14 mouse cellular contexts compared by ENCODE assay signal in the genomic region with DNA sequence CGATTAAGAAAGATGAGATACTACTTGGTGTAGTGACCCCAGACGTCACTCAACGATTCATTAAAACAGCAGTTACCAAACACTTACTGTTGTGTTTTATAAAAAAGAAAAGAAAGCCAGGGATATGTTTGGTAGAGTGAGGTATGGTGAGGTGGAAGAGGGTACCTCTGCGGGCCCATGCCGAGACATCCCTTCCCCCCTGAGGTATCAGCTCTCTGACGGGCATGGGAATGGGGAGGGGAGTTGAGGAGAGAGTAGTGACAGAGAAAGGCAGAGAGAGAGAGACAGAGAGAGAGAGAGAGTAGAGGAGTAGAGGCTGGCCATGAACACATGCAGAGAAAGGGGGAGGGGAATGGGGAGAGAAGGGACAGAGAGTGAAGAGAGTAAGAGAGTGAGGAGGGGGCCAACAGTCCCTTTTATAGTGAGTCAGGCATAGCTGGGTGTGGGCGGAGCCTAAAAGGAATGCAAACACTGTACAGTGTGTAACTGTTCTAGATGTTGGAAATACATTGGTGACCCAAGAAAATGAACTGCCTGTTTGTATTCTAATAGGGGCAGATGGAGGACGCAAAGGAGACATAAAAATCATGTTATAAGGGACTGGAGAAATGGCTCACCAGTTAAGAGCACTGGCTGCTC.
DNase-seq lines count a peak whose midpoint lies in the region; ATAC-seq and TF ChIP-seq lines count a peak whose summit lies in the region.
"Had no signal": no experiment of that assay in that cellular context is flagged by ENCODE, and none has a peak within 500 bp of the region (broad histone marks: within the 10 kb centered on the region; RNA-seq: fewer than 3 reads in every experiment).

No protein-coding gene starts in this region.

- no peak for TF ChIP-seq POLR2A in olfactory bulb, adult 2 months (IDR thresholded peaks at IDR 0.05; ENCODE audit: insufficient read depth, low read depth, low read length)

- DNase-seq in heart, postnatal 25 days (ENCODE audit: low spot score), result no peak
- no peak for DNase-seq in neural tube, embryonic 11.5 days (ENCODE audit: low spot score)
- DNase-seq in heart, postnatal 0 days (ENCODE audit: low spot score), result no peak
- DNase-seq in cerebellum, postnatal 25 days, result no peak
- DNase-seq in cerebellum, adult 9-10 months, result no peak
- DNase-seq: gastrocnemius, postnatal 10 days; kidney, adult 18-20 months; spleen, adult 18-20 months had no signal

- no peak overlapping the region for H3K4me3 ChIP-seq in heart, embryonic 15.5 days
- H3K4me3 ChIP-seq in neural tube, embryonic 11.5 days (ENCODE audit: low read depth, low read length), result no peak overlapping the region
- H3K4me3 ChIP-seq in neural tube, embryonic 15.5 days (replicated peaks), result no peak overlapping the region
- no peak overlapping the region for H3K4me3 ChIP-seq in heart, postnatal 0 days (ENCODE audit: low read depth, low read length)
- no peak overlapping the region for H3K4me3 ChIP-seq in olfactory bulb, adult 2 months (ENCODE audit: insufficient read depth, low read depth, low read length)
- H3K4me3 ChIP-seq: erythroblast, embryonic 14.5 days; limb, embryonic 10.5 days had no signal

- H3K4me2 ChIP-seq in heart, embryonic 15.5 days, result no peak overlapping the region
- H3K4me2 ChIP-seq in neural tube, embryonic 11.5 days (ENCODE audit: low read depth), result no peak overlapping the region
- no peak overlapping the region for H3K4me2 ChIP-seq in neural tube, embryonic 15.5 days
- no peak overlapping the region for H3K4me2 ChIP-seq in heart, postnatal 0 days (ENCODE audit: low read depth, low read length)

- H3K9me3 ChIP-seq in heart, embryonic 15.5 days (replicated peaks), result no peaks in the 10 kb centered on the region
- H3K9me3 ChIP-seq in neural tube, embryonic 11.5 days (ENCODE audit: control insufficient read depth, low read length), result no peaks in the 10 kb centered on the region
- H3K9me3 ChIP-seq in neural tube, embryonic 15.5 days (replicated peaks), result no peaks in the 10 kb centered on the region
- no peaks in the 10 kb centered on the region for H3K9me3 ChIP-seq in heart, postnatal 0 days (replicated peaks; ENCODE audit: control insufficient read depth, low read length)
- H3K9me3 ChIP-seq: limb, embryonic 10.5 days had no signal

- peaks cover 35% of the 10 kb centered on the region for H3K4me1 ChIP-seq in heart, embryonic 15.5 days (replicated peaks)
- H3K4me1 ChIP-seq in neural tube, embryonic 11.5 days (ENCODE audit: control insufficient read depth, insufficient read depth, low read length), result 0 out of 2 replicates have a peak, but pooled peaks cover 2% of the 10 kb centered on the region
- peaks cover 6% of the 10 kb centered on the region; the same call in 1 of the 2 replicates for H3K4me1 ChIP-seq in neural tube, embryonic 15.5 days
- peaks cover 32% of the 10 kb centered on the region for H3K4me1 ChIP-seq in heart, postnatal 0 days (ENCODE audit: control insufficient read depth, insufficient read depth)
- peaks cover 10% of the 10 kb centered on the region for H3K4me1 ChIP-seq in olfactory bulb, adult 2 months (ENCODE audit: control insufficient read depth, insufficient read depth, low read length)

- intact Hi-C loops in heart, postnatal 25 days (cut with DNase I), result loop anchor here (2.0 kb wide), 1 partner anchor 16 kb away; no protein-coding TSS in a partner anchor

- TF ChIP-seq CTCF in heart, postnatal 0 days (IDR thresholded peaks at IDR 0.05; ENCODE audit: low read depth), result no peak
- TF ChIP-seq CTCF in olfactory bulb, adult 2 months (IDR thresholded peaks at IDR 0.05; ENCODE audit: insufficient read depth, low read depth, low read length), result no peak

- H3K27ac ChIP-seq in heart, embryonic 15.5 days, result peak overlapping the region; percentile 93
- H3K27ac ChIP-seq in neural tube, embryonic 11.5 days (ENCODE audit: low read depth, low read length), result no peak overlapping the region
- H3K27ac ChIP-seq in neural tube, embryonic 15.5 days (replicated peaks), result no peak overlapping the region
- peak overlapping the region; percentile 93 for H3K27ac ChIP-seq in heart, postnatal 0 days (ENCODE audit: low read depth)
- H3K27ac ChIP-seq in olfactory bulb, adult 2 months (ENCODE audit: insufficient read depth, low read depth, low read length), result peak overlapping the region; percentile 51; the same call in 1 of the 2 replicates
- H3K27ac ChIP-seq: limb, embryonic 10.5 days had no signal

- no peak for TF ChIP-seq EP300 in heart, postnatal 0 days (IDR thresholded peaks at IDR 0.05; ENCODE audit: low read depth)

- 56% methylated on average over 8 of the region's 8 CpGs for WGBS in heart, embryonic 15.5 days
- WGBS in neural tube, embryonic 11.5 days, result 73% methylated on average over 8 of the region's 8 CpGs
- 78% methylated on average over 8 of the region's 8 CpGs for WGBS in neural tube, embryonic 15.5 days
- 50% methylated on average over 8 of the region's 8 CpGs for WGBS in heart, postnatal 0 days
- 85% methylated on average over 8 of the region's 8 CpGs for WGBS in olfactory bulb, adult 2 months

- H3K9ac ChIP-seq in heart, embryonic 15.5 days, result no peak overlapping the region
- no peak overlapping the region for H3K9ac ChIP-seq in neural tube, embryonic 11.5 days (ENCODE audit: low read length)
- no peak overlapping the region for H3K9ac ChIP-seq in neural tube, embryonic 15.5 days (replicated peaks)
- H3K9ac ChIP-seq in heart, postnatal 0 days (replicated peaks; ENCODE audit: low read depth, low read length), result no peak overlapping the region

- no peak for ATAC-seq in heart, embryonic 15.5 days (replicated peaks; ENCODE audit: insufficient number of reproducible peaks, insufficient read depth, low FRiP score, low read depth)
- peak; percentile 31; the same call in 1 of the 2 replicates for ATAC-seq in neural tube, embryonic 11.5 days (ENCODE audit: insufficient read depth, low FRiP score, low TSS enrichment)
- no peak for ATAC-seq in neural tube, embryonic 15.5 days (ENCODE audit: low FRiP score)
- no peak for ATAC-seq in heart, postnatal 0 days (ENCODE audit: insufficient read depth, low read depth)
- ATAC-seq: CD4-positive, CD25-positive, alpha-beta regulatory T cell, adult 4 months had no signal

- no peaks in the 10 kb centered on the region for H3K36me3 ChIP-seq in heart, embryonic 15.5 days
- H3K36me3 ChIP-seq in neural tube, embryonic 11.5 days (ENCODE audit: control insufficient read depth, insufficient read depth, low read length), result no peaks in the 10 kb centered on the region
- no peaks in the 10 kb centered on the region for H3K36me3 ChIP-seq in neural tube, embryonic 15.5 days
- H3K36me3 ChIP-seq in heart, postnatal 0 days (replicated peaks; ENCODE audit: control insufficient read depth, insufficient read depth, low read length), result no peaks in the 10 kb centered on the region
- H3K36me3 ChIP-seq: limb, embryonic 10.5 days had no signal

- H3K27me3 ChIP-seq in heart, embryonic 15.5 days, result no peaks in the 10 kb centered on the region
- no peaks in the 10 kb centered on the region for H3K27me3 ChIP-seq in neural tube, embryonic 11.5 days (ENCODE audit: control insufficient read depth, insufficient read depth, low read length)
- H3K27me3 ChIP-seq in neural tube, embryonic 15.5 days (replicated peaks), result no peaks in the 10 kb centered on the region
- H3K27me3 ChIP-seq in heart, postnatal 0 days (ENCODE audit: control insufficient read depth, insufficient read depth, low read length), result no peaks in the 10 kb centered on the region

Comparison
In these comparisons a context has a peak if more than half of its experiments do, and no peak if none do; other contexts are left out.
1. H3K27ac ChIP-seq: peak in heart, embryonic 15.5 days (single experiment), heart, postnatal 0 days (single experiment) and olfactory bulb, adult 2 months (single experiment); none in neural tube, embryonic 11.5 days (single experiment) and neural tube, embryonic 15.5 days (single experiment).